Mouse (Mus musculus): Measurements from ENCODE around the gene Mfsd4b3. TPM values are rescaled to one million over a fixed set of nuclear protein-coding genes. Genes with fewer than 3 reads are reported as not detected.

Gene Mfsd4b3
- polyA plus RNA-seq, 1 experiment from 2014 or later, result not detected

Other genes with a start within 250 kb of the Mfsd4b3 start
- gene Rev3l, start 228.0 kb downstream of the Mfsd4b3 start, polyA plus RNA-seq (2015; fragmentation: Nextera tagmentation; extraction: Ambion mirVana), result 23.7 and 28.8 TPM in 2 replicates
- 4.7 and 5.2 TPM in 2 replicates for gene Mfsd4b4, start 60.9 kb downstream of the Mfsd4b3 start, polyA plus RNA-seq (2015; fragmentation: Nextera tagmentation; extraction: Ambion mirVana)
- not detected in 2 replicates for gene Mfsd4b2, start 33.2 kb downstream of the Mfsd4b3 start, polyA plus RNA-seq (2015; fragmentation: Nextera tagmentation; extraction: Ambion mirVana)
- gene Mfsd4b5, start 26.5 kb upstream of the Mfsd4b3 start, polyA plus RNA-seq (2015; fragmentation: Nextera tagmentation; extraction: Ambion mirVana), result not detected in 2 replicates
- gene Mfsd4b1, start 65.1 kb upstream of the Mfsd4b3 start, polyA plus RNA-seq (2015; fragmentation: Nextera tagmentation; extraction: Ambion mirVana), result 0.09 and 0.32 TPM in 2 replicates
- 1.9 and 2.2 TPM in 2 replicates for gene Slc16a10, start 182.1 kb upstream of the Mfsd4b3 start, polyA plus RNA-seq (2015; fragmentation: Nextera tagmentation; extraction: Ambion mirVana)

Data from forebrain, embryonic 16.5 days (tissue).